Mouse (Mus musculus): ENCODE results near the gene Trove2. TPM values are rescaled to one million over a fixed set of nuclear protein-coding genes. Genes with fewer than 3 reads are reported as not detected.

The Trove2 gene
- total RNA-seq (2021): 1 to 10 TPM; 2.9 to 3.5 TPM
- long read RNA-seq, experiment 1: 0 reads
- long read RNA-seq, experiment 2, full-length matches to known transcripts: 1 of 1 reads
- long read RNA-seq, experiment 2, partial matches to known transcripts: 0 of 1 reads
- long read RNA-seq, experiment 2, other reads (novel, unspliced or antisense): 0 of 1 reads

GRCm38 (mm10) chr1:143776446-143777411 is at the start of gene Trove2, which contains the start of gene Uchl5:
Gene Trove2, minus strand, starts transcription at chr1:143777068.
Gene Uchl5, plus strand, starts transcription at chr1:143777272.
- peak; percentile 98 for DNase-seq (ENCODE audit: low spot score)

- no peak for DNase-seq (ENCODE audit: low spot score)
Observed at GRCm38 (mm10) chr1:143822677-143823076, 45.8 kb upstream of the Trove2 start.

GRCm38 (mm10) chr1:143820096-143820877 is 43.4 kb upstream of the Trove2 start:
- DNase-seq (ENCODE audit: low spot score): no peak

- peak; percentile 80 for DNase-seq (ENCODE audit: low spot score)
Observed at GRCm38 (mm10) chr1:143813676-143814360, 37.0 kb upstream of the Trove2 start.

GRCm38 (mm10) chr1:143809062-143809461 is 32.2 kb upstream of the Trove2 start:
- DNase-seq (ENCODE audit: low spot score): peak; percentile 16

- peak; percentile 71 for DNase-seq (ENCODE audit: low spot score)
Observed at GRCm38 (mm10) chr1:143803537-143803936, 26.7 kb upstream of the Trove2 start.

GRCm38 (mm10) chr1:143788584-143789227 is 11.8 kb upstream of the Trove2 start:
- peak; percentile 13 for DNase-seq (ENCODE audit: low spot score)

GRCm38 (mm10) chr1:143777558-143778218 is 820 bp upstream of the Trove2 start:
- no peak for DNase-seq (ENCODE audit: low spot score)

GRCm38 (mm10) chr1:143773909-143774308 is 3.0 kb downstream of the Trove2 start:
- DNase-seq (ENCODE audit: low spot score): no peak

- no peak for DNase-seq (ENCODE audit: low spot score)
Observed at GRCm38 (mm10) chr1:143773082-143773481, 3.8 kb downstream of the Trove2 start.

- no peak for DNase-seq (ENCODE audit: low spot score)
Observed at GRCm38 (mm10) chr1:143770444-143771109, 6.3 kb downstream of the Trove2 start.

- no peak for DNase-seq (ENCODE audit: low spot score)
Observed at GRCm38 (mm10) chr1:143766238-143766637, 10.6 kb downstream of the Trove2 start.

- no peak for DNase-seq (ENCODE audit: low spot score)
Observed at GRCm38 (mm10) chr1:143765801-143766200, 11.1 kb downstream of the Trove2 start.

- no peak for DNase-seq (ENCODE audit: low spot score)
Observed at GRCm38 (mm10) chr1:143764443-143764842, 12.4 kb downstream of the Trove2 start.

- no peak for DNase-seq (ENCODE audit: low spot score)
Observed at GRCm38 (mm10) chr1:143762159-143762558, 14.7 kb downstream of the Trove2 start.

GRCm38 (mm10) chr1:143745871-143746270 is 31.0 kb downstream of the Trove2 start:
- no peak for DNase-seq (ENCODE audit: low spot score)

- no peak for DNase-seq (ENCODE audit: low spot score)
Observed at GRCm38 (mm10) chr1:143742186-143742585, 34.7 kb downstream of the Trove2 start.

GRCm38 (mm10) chr1:143741331-143741730 is 35.5 kb downstream of the Trove2 start:
- DNase-seq (ENCODE audit: low spot score): no peak

GRCm38 (mm10) chr1:143740581-143740980 is 36.3 kb downstream of the Trove2 start:
- DNase-seq (ENCODE audit: low spot score): no peak

All from gastrocnemius, adult 18-20 months (tissue).